Mouse (Mus musculus) cerebellum, adult 11-12 months (tissue): ENCODE results near the gene Ep400.

Experiments used
- DNase-seq: peaks from one replicate; pipeline ENCODE4 v3.0.0; 2022

Ep400 gene

DNA sequence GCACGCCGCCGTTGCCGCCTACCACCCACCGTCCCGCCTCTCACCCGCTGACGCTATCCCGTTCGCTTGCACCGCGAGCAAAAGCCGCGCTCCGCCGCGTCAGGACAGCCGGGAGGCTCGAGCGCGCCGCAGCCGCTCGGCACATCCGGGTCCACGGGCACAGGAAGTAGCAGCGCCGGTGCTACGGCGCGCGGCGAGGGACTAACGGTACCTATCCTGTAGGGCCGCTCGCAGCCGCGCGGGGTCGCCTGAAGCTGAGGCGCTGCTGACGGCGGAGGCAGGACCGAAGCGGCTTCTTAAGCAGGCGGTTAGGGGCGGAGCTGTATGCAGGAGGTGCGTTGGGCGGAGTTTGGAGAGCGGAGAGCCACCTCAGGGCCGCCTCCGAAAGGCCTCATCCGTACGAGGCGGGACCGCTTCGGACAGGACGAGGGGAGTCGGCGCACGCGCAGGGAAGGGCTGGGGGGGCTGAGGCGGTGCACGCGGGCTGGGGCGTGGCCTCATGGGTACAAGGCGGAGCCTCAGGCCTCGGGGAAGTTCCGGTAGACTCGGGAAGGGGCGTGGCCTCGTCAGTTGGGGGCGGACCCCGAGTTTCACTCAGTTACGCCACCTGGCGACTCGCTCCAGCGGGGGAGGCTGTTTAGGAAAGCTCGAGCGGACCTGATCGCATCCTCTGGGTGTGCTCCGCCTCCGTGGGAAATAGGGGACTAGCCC is at the start of gene Ep400:
TSS of gene Ep400 (minus strand) at position 270 of the 711 bp plus-strand sequence.
- peak; percentile 100 for DNase-seq

DNA sequence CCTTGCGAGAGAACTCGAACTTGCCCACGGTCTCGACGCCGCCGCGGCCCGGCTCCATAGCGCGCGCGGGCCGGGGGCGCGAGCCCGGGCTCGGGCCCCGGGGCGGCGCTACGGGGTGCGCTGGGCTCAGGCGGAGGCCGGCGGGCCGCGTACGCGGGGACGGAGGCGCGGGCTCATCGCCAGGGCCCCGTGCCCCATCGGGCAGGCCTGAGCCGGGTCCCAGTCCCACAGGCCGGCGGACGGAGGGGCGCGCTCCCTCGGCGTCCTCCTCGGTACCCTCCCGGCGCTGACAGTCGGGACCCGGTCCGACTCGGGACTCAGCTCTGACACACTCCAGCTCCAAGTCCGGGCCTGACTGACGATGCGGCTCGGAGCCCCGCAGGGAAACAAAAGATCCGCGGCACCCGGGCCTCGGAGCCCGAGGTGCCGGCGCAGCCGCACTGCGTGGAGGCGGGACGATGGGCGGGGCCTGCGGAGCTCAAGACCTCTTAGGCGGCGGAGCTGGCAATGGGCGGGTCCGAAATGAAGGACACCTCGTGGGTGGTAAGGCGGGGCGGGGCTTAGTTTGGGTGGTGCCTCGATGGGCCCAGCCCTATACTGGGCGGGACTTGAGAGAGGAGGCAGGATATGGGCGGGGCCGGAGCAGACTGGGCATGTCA is 39.3 kb upstream of the Ep400 start, which contains the start of gene Ulk1:
TSS of gene Ulk1 (minus strand) at position 431 of the 659 bp plus-strand sequence.
- peak; percentile 100 for DNase-seq

DNA sequence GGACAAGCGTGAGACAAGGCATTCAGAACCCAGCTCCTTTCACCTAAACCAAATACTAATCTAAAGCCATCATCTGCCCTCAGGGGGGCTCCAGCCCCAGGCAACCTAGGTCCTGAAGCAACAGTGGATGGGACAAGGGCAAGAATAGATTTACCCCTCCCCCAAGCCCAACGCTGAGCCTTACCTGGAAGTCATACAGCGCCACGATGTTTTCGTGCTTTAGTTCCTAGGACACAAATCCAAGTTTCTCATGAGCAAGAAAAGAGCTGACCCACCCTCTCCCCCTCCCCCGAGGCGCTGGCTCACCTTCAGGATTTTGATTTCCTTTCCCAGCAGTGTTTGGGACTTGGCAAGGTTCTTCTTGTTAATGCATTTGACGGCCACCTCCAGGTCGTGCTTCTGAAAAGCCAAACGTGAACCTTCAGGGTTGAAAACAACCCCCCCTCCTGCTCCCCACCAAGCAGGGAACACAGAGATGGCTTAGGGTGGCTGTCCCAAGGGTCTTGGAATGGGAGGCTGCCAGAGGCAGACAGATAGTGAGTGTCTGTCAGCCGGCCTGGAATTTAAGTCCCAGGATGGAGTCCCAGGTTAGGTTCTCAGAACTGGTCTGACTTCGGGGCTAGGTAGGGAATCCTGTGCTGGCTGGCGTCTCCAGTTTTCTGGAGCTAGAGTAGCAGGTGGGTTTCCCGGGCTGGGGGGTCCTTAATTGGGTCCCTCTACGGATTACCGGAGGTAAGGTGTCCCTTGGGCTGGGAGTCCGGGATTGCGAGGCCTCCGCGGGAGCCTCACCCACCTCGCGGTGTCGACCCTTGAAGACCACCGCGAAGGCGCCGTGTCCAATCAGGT is 38.5 kb upstream of the Ep400 start:
- DNase-seq, result peak; percentile 76

DNA sequence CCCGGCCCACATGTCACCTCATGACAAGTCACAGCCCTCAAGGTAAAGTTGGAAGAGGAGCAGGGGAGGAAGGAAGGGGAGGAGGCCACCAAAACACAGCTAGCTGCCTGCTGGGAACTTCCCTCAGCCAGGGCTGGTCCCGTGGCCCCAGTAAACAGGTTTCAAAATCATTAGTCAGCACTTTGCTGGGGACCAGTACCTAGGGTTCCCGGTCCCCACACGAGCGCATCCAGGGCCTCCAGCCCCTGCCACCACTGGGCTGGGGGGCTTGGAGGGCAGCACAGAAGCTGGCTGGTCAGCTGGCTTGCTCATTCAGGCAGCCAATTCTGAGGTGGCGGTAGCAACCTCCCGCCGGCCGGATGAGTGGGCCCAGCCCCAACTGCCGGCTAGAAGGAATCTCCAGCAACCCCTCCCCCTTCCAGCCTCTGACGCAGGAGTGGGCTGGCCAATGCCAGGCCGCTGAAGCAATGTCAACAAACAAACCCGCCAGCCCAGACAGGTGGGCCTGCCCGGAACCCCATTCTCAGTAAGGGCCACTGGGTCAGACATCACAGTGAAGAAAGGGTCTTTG is 37.6 kb upstream of the Ep400 start:
- peak; percentile 91 for DNase-seq

GRCm38 (mm10) chr5:110807453-110807852 is 36.9 kb upstream of the Ep400 start:
- no peak for DNase-seq

GRCm38 (mm10) chr5:110806676-110807075 is 36.2 kb upstream of the Ep400 start:
- DNase-seq, result peak; percentile 28

DNA sequence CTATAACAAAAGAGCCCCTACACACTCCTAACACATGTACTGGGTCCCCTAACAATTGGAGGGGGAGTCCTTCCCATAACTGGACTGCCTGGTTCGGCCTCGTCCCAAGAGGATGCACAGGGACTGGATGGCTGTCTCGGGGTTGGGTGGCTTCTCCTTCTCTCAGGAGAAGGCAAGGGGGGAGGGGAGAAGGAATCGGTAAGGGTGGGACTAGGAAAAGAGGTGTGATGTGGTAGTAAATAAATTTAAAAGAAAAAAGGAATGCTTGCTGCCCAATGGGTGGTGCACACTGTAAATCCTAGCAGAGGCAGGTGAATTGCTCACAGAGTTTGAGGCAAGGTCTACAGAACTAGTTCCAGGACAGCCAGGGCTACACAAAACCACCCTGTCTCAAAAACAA is 35.6 kb upstream of the Ep400 start:
- peak; percentile 19 for DNase-seq

DNA sequence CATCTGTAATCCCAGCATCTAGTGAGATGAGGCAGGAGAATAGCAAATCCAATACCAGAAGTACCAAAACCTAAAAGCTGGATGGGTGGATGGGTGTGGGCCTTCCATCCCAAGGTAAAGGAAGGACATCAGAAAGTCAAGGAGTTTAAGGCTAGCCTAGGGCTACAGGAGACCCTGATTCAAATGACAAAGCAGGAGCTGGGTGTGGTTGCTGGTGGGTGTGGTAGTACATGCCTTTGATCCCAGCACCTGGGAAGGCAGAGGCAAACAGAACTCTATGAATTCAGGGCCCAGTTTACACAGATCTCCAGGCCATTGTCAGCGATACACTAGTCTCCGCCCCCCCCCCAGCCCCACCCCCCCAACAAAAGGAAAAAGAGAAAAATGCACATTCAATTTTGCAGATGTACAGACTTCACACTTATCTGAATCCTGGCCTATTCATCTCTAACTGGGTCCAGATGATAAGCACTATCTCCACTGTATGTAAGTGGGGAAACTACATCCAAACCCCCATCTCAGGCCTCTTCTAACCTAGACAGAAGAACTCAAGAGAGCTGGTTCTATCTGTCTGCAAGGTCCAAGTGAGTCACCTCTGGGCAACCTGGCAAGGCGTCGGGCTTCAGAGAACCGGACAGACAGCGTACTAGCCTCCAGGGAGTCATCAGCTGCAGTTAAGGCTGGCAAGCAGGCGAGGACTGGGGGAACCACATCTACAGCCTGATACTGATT is 33.7 kb upstream of the Ep400 start:
- DNase-seq, result peak; percentile 42

DNA sequence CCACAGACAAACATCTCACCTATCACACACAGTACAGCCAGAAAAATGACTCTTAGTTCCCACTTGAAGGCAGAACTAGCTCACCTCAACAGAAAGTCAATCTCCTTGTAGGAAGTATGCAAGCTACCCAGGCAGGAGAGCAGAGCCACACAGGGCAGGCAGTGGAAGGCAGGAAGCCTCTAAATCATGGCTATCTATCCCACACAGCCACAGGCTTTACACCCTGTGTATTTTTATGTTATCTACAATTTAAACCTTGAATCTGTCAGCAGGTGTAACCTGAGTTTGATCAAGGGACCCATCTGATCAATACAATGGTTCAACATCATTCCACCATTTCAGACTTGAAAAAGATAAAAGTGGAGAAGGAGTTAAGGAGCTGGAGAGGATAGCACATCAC is 32.3 kb upstream of the Ep400 start:
- DNase-seq, result no peak

DNA sequence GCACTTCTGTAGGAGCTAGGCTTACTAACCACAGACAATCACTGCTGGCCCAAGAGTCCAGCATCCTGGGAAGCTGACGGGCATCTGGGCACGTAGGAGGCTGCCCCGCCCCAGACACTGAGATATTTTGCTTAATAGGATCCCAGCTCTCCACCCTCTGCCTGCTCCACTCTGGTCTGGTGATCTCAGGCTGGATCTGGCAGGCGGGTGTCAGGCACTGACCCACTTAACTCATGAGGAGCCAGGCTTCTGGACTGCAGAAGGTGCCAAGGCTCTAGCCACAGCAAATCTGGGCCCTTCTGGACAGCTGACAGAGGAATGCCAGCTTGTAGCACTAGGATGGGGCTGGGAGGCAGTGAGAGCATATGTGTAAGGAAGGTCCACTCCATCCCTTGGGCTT is 31.7 kb upstream of the Ep400 start:
- peak; percentile 96 for DNase-seq

- peak; percentile 49 for DNase-seq
These were observed 30.6 kb upstream of the Ep400 start for GRCm38 (mm10) chr5:110801036-110801624.

DNA sequence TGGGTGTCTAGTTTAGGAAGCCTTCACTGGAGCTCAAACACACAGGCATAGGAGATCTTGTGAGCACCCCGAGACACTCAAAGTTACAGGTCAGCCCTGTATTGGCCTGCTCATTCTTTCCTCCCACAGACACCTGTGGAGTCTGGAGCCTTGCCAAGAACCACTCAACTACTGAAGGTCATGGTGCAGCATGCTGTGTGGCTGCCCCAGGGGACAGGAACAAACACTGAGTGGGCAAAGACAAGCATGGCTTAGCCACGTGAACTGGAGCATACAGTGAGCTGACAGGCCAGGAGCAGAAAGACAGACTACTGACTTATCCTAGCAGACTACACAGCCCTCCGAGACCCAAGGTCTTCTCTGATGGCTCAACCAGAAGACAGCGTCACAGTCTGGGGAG is 27.2 kb upstream of the Ep400 start:
- DNase-seq, result peak; percentile 59

DNA sequence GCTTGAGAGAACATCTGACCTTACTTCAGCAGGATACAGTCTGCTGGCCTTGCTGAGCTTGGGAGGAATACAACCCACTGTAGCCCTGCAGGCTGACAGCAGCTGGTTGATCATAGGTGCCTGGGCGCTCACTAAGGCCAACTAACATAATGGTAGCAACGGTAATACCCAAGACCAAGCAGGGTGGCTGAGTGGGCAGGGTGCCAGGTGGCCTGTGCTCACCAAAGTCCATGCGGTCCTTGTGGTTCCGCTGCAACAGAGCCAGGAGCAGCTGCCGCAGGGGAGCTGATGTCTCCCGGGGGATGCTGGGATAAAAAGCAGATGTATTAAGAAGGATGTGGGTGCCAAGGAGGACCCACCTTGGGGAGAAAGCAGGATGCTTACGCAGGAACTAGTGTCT is 23.8 kb upstream of the Ep400 start:
- DNase-seq, result no peak

GRCm38 (mm10) chr5:110788684-110789083 is 18.2 kb upstream of the Ep400 start:
- DNase-seq, result peak; percentile 59

GRCm38 (mm10) chr5:110786081-110786835 is 15.7 kb upstream of the Ep400 start:
- peak; percentile 70 for DNase-seq

DNA sequence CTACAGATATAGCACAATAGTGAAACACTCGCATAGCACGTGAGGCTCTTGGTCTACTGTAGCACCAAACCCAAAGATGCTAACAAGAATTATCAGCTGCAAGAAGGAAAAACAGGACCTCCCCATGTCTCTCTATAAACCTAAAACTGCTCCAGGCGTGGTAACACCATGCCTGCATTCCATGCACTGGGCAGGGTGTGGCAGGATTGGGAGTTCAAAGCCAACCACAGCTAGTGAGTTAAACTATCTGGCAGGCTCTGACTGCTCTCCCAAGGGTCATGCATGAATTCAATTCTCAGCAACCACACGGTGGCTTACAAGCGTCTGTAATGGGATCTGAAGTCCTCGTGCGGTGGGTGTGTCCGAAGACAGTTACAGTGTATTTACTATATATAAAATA is 12.6 kb upstream of the Ep400 start:
- no peak for DNase-seq

DNA sequence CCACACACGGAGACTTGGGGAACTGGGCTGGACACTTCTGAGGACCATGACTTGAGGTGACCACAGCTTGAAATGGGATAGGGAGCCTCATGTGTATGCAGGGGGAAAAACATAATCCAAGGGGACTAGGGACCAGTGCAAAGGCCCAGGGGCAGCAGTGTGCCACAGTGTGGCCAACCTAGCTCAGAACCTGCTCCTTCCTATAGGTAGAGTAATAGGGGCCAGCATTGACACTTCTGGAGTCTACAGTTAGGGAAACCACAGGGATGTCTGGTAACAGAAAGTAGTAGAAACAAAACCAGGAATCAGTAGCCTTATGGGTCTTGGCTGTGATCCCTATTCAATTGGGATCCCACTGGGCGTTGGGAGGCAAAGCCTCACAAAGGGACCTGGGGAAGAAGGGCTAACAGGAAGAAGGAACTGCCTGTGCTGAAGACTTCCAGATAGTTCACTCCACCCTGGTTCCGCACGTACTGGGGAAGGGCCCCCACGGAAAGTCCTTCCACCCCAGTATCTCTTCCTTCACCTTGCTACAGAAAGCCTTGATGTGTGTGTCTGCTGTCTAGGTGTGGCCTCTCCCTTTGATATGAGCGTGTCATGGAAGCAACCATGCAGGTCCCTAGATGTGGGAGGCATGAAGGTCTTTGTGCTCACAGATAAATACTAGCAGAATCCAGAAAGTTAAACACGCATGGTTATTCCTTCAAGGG is 11.2 kb upstream of the Ep400 start:
- peak; percentile 28 for DNase-seq

- DNase-seq, result peak; percentile 55
These were observed 10.4 kb upstream of the Ep400 start for GRCm38 (mm10) chr5:110780761-110781528.

DNA sequence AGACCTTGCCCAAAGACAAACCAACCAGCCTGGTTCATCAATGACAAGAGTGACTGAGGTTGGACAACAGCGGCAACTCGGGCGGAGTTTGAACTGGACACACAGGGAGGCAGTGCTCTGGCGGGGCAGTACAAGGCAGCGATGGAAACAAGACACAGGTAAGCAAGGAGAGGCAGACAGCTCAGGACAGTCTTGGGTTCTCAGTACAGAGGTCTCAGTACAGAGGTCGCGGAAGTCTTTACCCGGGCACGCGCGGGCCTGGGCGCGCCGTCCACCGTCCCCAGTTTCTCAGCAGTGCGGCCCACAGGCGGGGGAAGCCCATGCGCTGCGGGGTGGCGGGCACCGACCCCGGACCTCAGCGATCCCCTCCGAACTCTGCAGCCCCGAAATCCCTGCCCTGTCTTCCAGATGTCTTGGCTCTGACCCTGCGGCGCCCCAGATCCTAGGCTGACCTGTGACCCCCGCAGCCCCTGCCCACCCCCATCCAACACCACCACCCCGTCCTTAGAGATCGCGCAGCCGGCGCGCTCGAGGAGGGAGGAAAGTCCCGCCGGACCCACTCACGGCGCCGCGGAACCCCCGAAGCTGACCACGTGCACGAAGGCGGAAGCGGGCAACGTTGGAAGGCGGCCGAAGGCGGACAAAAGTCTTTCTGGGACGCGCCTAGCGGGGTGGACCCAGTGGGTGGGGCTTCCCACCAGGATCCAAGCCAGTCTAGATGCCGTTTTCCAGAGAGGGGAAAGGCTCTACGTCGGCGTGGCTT is 9.7 kb upstream of the Ep400 start, which contains the start of gene Pus1:
TSS of gene Pus1 (minus strand) at position 662 of the 763 bp plus-strand sequence.
- peak; percentile 90 for DNase-seq
